Mouse (Mus musculus) kidney, embryonic 16.5 days (tissue): ENCODE measurements around the gene Fgfr2. TPM values are rescaled to one million over a fixed set of nuclear protein-coding genes. Genes with fewer than 3 reads are reported as not detected.
"Not testable (repeated sequence)": the region's sequence is repeated elsewhere in the genome, so short reads cannot be mapped to it uniquely, and the experiment has no call there.

Source experiments
- ATAC-seq: fragments of 200-750 bp; cut with Nextera tagmentation; 2 replicates; pipeline ENCODE4 v1.8.0; 2017; ENCODE audit warnings: moderate TSS enrichment; ENCODE audit not compliant: low FRiP score, low TSS enrichment
- H3K27ac ChIP-seq: fragments of 300-500 bp; sonication (generic); 2 replicates; pipeline ENCODE4 v1.5.1; 2014; ENCODE audit warnings: low read length
- H3K27me3 ChIP-seq: fragments of 300-500 bp; sonication (generic); 2 replicates; pipeline ENCODE4 v1.6.1; 2014; ENCODE audit warnings: low read length, control low read depth, mixed read lengths; ENCODE audit not compliant: insufficient read depth
- H3K36me3 ChIP-seq: fragments of 300-500 bp; sonication (generic); 2 replicates; pipeline ENCODE4 v1.6.1; 2014; ENCODE audit warnings: low read length, control low read depth, mixed read lengths; ENCODE audit not compliant: insufficient read depth
- H3K4me1 ChIP-seq: fragments of 300-500 bp; sonication (generic); 2 replicates; pipeline ENCODE4 v1.6.1; 2014; ENCODE audit warnings: low read length, control low read depth, mixed read lengths; ENCODE audit not compliant: insufficient read depth
- H3K4me2 ChIP-seq: fragments of 300-500 bp; sonication (generic); replicated peaks from 2 replicates; pipeline ENCODE4 v1.6.1; 2014; ENCODE audit warnings: low read depth, low read length
- H3K4me3 ChIP-seq: fragments of 300-500 bp; sonication (generic); 2 replicates; pipeline ENCODE4 v1.5.1; 2014; ENCODE audit warnings: mild to moderate bottlenecking, low read length
- H3K9ac ChIP-seq: fragments of 300-500 bp; sonication (generic); replicated peaks from 2 replicates; pipeline ENCODE4 v1.6.1; 2014; ENCODE audit warnings: low read length
- H3K9me3 ChIP-seq: fragments of 300-500 bp; sonication (generic); 2 replicates; pipeline ENCODE4 v1.6.1; 2016; ENCODE audit warnings: low read length, control low read depth
- WGBS: fragments of 180-500 bp; shearing (Covaris S2); extraction: QIAGEN DNeasy Blood & Tissue Kit; methylation state at CpG from one replicate; pipeline ENCODE4 v1.1.7; 2014; 5-methylcytosine and 5-hydroxymethylcytosine counted together
- polyA plus RNA-seq: library from polyadenylated mRNA; unstranded; fragments of >200 nt; fragmentation: Nextera tagmentation; extraction: Ambion mirVana; gene quantifications from 2 replicates; pipeline ENCODE4 v1.2.1, GENCODE M21; 2015

Fgfr2 gene
- polyA plus RNA-seq, 1 experiment from 2014 or later = 118 TPM

GRCm38 (mm10) chr7:130419961-130420360, 2703.2 kb downstream of the Fgfr2 start:
- H3K9ac ChIP-seq = no peak overlapping the region

GRCm38 (mm10) chr7:130407622-130408021, 2715.5 kb downstream of the Fgfr2 start:
- H3K27ac ChIP-seq = no peak overlapping the region
- no peaks in the 10 kb centered on the region; the same call in 1 of the 2 replicates for H3K36me3 ChIP-seq
- H3K4me2 ChIP-seq = no peak overlapping the region
- ATAC-seq = no peak
- 86% methylated on average over 10 of the region's 10 CpGs for WGBS
- no peak overlapping the region for H3K9ac ChIP-seq
- no peaks in the 10 kb centered on the region for H3K27me3 ChIP-seq
- no peaks in the 10 kb centered on the region for H3K9me3 ChIP-seq
- no peaks in the 10 kb centered on the region for H3K4me1 ChIP-seq
- no peak overlapping the region for H3K4me3 ChIP-seq

More at GRCm38 (mm10) chr7:130419961-130420360, 2703.2 kb downstream of the Fgfr2 start:
- Histone ChIP-seq H3K4me1 (0 out of 2 replicates have a peak, but pooled peaks cover 3% of the 10 kb centered on the region), H3K4me2 (no peak overlapping the region), H3K4me3 (no peak overlapping the region), H3K9me3 (no peaks in the 10 kb centered on the region), H3K27me3 (no peaks in the 10 kb centered on the region), H3K27ac (no peak overlapping the region), H3K36me3 (no peaks in the 10 kb centered on the region)
- no peak for ATAC-seq
- WGBS = 67% methylated on average over 1 of the region's 1 CpGs

DNA sequence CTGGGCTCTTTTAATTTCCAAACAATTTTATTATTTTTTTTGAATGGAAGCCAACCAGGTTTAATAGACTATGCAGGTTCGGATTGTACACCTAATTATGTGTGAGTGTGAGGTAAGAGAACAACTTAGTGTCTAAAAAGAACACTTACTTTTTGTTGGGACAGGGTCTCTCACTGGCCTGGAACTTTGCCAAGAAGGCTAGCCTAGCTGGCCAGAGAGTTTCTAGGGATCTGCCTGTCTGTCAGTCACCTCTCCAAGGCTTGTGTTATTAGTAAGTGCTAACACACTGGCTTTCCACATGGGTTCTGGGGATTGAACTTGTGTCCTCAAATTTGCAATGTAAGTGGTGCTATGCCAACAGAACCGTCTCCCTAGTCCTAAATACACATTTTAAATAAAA, 2719.8 kb downstream of the Fgfr2 start:
- no peak overlapping the region for H3K4me3 ChIP-seq
- H3K4me2 ChIP-seq = no peak overlapping the region
- H3K9me3 ChIP-seq = no peaks in the 10 kb centered on the region
- no peak overlapping the region for H3K9ac ChIP-seq
- no peaks in the 10 kb centered on the region for H3K4me1 ChIP-seq
- peaks cover 2% of the 10 kb centered on the region; the same call in 1 of the 2 replicates for H3K36me3 ChIP-seq
- no peaks in the 10 kb centered on the region for H3K27me3 ChIP-seq
- no peak overlapping the region for H3K27ac ChIP-seq
- WGBS = 82% methylated on average over 2 of the region's 2 CpGs
- ATAC-seq = no peak

- no peaks in the 10 kb centered on the region for H3K9me3 ChIP-seq
Measured at GRCm38 (mm10) chr7:130394697-130395096, 2728.5 kb downstream of the Fgfr2 start.

GRCm38 (mm10) chr7:130390060-130390459, 2733.1 kb downstream of the Fgfr2 start:
- H3K27me3 ChIP-seq, ATAC-seq, H3K4me3 ChIP-seq, H3K4me1 ChIP-seq, H3K4me2 ChIP-seq, H3K27ac ChIP-seq, H3K36me3 ChIP-seq, H3K9ac ChIP-seq, H3K9me3 ChIP-seq: not testable (repeated sequence)
- 90% methylated on average over 1 of the region's 1 CpGs for WGBS

More at GRCm38 (mm10) chr7:130394697-130395096, 2728.5 kb downstream of the Fgfr2 start:
- no peaks in the 10 kb centered on the region for H3K4me1 ChIP-seq
- no peak overlapping the region for H3K27ac ChIP-seq
- H3K36me3 ChIP-seq = 0 out of 2 replicates have a peak, but pooled peaks cover 3% of the 10 kb centered on the region
- H3K9ac ChIP-seq = no peak overlapping the region
- H3K4me2 ChIP-seq = no peak overlapping the region
- 94% methylated on average over 2 of the region's 2 CpGs for WGBS
- no peak overlapping the region for H3K4me3 ChIP-seq
- no peaks in the 10 kb centered on the region for H3K27me3 ChIP-seq
- ATAC-seq = no peak

DNA sequence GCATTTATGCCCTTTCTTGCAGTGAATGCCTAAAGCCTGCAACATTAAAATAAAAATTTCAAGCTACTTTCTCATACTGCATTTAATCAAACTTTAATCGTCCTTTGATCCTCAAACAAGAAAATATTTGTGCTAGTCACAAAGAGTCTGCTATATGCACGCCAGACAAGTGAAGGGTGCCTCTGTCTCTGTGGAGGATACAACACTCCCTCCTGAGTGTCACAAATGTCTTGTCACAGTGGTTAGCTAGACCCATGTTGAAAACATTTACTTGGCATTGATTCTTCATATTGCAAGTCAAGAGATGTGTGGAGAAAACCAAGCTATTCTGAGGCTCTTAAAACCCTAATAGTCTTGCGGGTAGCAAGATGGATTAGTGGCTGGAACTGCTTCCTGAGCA, 2736.8 kb downstream of the Fgfr2 start:
- no peaks in the 10 kb centered on the region for H3K4me1 ChIP-seq
- H3K9ac ChIP-seq = no peak overlapping the region
- no peaks in the 10 kb centered on the region for H3K27me3 ChIP-seq
- no peak overlapping the region for H3K4me3 ChIP-seq
- WGBS = 81% methylated on average over 3 of the region's 3 CpGs
- H3K4me2 ChIP-seq = no peak overlapping the region
- no peaks in the 10 kb centered on the region for H3K9me3 ChIP-seq
- H3K36me3 ChIP-seq = 0 out of 2 replicates have a peak, but pooled peaks cover 5% of the 10 kb centered on the region
- no peak overlapping the region for H3K27ac ChIP-seq
- ATAC-seq = no peak

DNA sequence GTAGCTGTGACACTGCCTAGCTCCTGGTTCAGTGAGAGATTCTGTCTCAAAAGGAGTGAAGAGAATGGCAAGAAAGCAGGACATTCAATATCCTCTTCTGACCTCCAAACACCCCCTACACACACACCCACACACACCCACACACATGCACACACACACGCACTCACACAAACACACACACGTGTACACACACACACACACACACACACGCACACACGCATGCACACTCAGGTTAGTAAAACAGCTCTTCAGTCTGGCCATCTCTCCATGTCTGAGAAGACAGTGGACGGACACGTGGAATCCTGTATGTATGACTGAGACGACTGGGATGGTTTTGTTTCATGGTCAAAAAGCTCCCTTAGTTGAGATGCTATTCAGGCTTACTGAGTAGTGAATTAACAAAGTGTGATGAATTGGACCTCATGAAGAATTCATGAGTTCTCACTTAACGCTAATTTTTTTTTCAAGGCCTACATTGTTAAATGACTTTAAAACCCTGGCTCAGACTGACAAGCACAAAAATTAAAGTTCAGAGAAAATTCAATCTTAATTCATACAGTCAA, 2737.3 kb downstream of the Fgfr2 start:
- H3K9ac ChIP-seq = no peak overlapping the region
- H3K27me3 ChIP-seq = no peaks in the 10 kb centered on the region
- H3K36me3 ChIP-seq = 0 out of 2 replicates have a peak, but pooled peaks cover 4% of the 10 kb centered on the region
- ATAC-seq = no peak
- WGBS = 89% methylated on average over 8 of the region's 8 CpGs
- H3K27ac ChIP-seq = no peak overlapping the region
- no peaks in the 10 kb centered on the region for H3K9me3 ChIP-seq
- H3K4me1 ChIP-seq = no peaks in the 10 kb centered on the region
- no peak overlapping the region for H3K4me3 ChIP-seq
- H3K4me2 ChIP-seq = no peak overlapping the region

DNA sequence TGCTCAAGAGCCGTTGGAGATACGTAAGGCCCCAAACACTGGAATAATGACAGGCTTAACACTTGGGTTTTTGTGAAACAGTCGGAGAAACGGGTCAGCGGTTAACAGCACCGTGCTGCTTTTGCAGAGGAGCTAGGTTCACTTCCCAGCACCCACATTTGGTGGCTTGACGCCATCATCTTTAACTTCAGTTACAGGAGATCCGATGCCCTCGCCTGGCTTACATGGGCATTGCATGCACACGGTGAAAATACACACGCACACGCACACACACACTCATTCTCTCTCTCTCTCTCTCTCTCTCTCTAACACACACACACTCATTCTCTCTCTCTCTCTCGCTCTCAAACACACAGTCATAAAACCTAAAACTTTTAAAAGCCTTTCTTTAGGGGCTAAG, 2741.0 kb downstream of the Fgfr2 start:
- Histone ChIP-seq H3K4me1 (no peaks in the 10 kb centered on the region), H3K27ac (no peak overlapping the region), H3K4me2 (no peak overlapping the region), H3K36me3 (no peaks in the 10 kb centered on the region), H3K27me3 (no peaks in the 10 kb centered on the region), H3K9me3 (no peaks in the 10 kb centered on the region), H3K9ac (no peak overlapping the region), H3K4me3 (no peak overlapping the region)
- WGBS = 96% methylated on average over 13 of the region's 13 CpGs
- no peak for ATAC-seq

DNA sequence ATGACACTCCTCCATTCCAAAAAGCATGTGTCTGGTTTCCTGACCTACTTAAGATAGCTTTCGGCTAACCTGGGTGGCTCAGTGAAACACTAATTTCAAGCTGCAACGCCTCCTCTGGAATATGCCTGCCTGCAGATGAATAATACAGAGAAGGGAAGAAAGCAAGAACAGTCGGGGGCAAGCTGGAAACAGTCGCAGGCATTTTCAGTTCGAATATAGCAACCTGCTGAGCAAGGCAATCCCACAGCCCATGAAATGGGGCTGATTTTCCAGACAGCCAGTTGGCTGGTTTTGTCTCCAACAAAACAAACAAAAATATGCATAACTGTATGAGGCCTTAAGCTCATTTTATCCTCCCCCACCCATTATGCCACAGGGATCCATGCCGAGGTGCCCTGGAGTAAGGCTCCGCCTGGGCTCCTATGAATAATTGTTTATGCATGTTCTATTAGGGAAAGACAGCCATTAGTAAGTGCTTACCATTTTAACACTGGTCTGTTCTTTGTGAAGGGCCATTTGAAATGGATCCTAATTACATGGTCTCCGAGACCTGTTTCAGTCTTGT, 2741.7 kb downstream of the Fgfr2 start:
- 90% methylated on average over 8 of the region's 8 CpGs for WGBS
- no peaks in the 10 kb centered on the region for H3K36me3 ChIP-seq
- no peak overlapping the region for H3K4me2 ChIP-seq
- no peaks in the 10 kb centered on the region for H3K4me1 ChIP-seq
- no peak overlapping the region for H3K9ac ChIP-seq
- H3K4me3 ChIP-seq = no peak overlapping the region
- H3K27me3 ChIP-seq = no peaks in the 10 kb centered on the region
- H3K27ac ChIP-seq = no peak overlapping the region
- H3K9me3 ChIP-seq = no peaks in the 10 kb centered on the region
- no peak for ATAC-seq

GRCm38 (mm10) chr7:130380769-130381355, 2742.3 kb downstream of the Fgfr2 start:
- Histone ChIP-seq H3K4me2 (no peak overlapping the region), H3K9me3 (no peaks in the 10 kb centered on the region), H3K9ac (no peak overlapping the region), H3K27ac (no peak overlapping the region), H3K4me3 (no peak overlapping the region), H3K27me3 (no peaks in the 10 kb centered on the region), H3K36me3 (no peaks in the 10 kb centered on the region), H3K4me1 (no peaks in the 10 kb centered on the region)
- ATAC-seq = no peak
- 82% methylated on average over 8 of the region's 8 CpGs for WGBS
